Mouse (Mus musculus) embryonic facial prominence, embryonic 14.5 days (tissue): ENCODE data around the gene Bckdk. TPM values are rescaled to one million over a fixed set of nuclear protein-coding genes. Genes with fewer than 3 reads are reported as not detected.
"Not testable (repeated sequence)": the region's sequence is repeated elsewhere in the genome, so short reads cannot be mapped to it uniquely, and the experiment has no call there.

Experiments
- ATAC-seq: fragments of 200-750 bp; cut with Nextera tagmentation; 2 replicates; pipeline ENCODE4 v1.8.0; 2017; ENCODE audit warnings: low read depth, moderate number of reproducible peaks, moderate TSS enrichment
- DNase-seq: peaks from one replicate; pipeline ENCODE4 v3.0.0-alpha.2; 2015; ENCODE audit warnings: low spot score
- H3K27ac ChIP-seq: fragments of 300-500 bp; sonication (generic); replicated peaks from 2 replicates; pipeline ENCODE4 v1.5.1; 2014; ENCODE audit warnings: low read depth, mild to moderate bottlenecking, low read length, moderate library complexity
- H3K27me3 ChIP-seq: fragments of 300-500 bp; sonication (generic); replicated peaks from 2 replicates; pipeline ENCODE4 v1.6.1; 2014; ENCODE audit warnings: low read length; ENCODE audit not compliant: control insufficient read depth, insufficient read depth
- H3K36me3 ChIP-seq: fragments of 300-500 bp; sonication (generic); 2 replicates; pipeline ENCODE4 v1.6.1; 2014; ENCODE audit warnings: low read length, mixed read lengths; ENCODE audit not compliant: control insufficient read depth, insufficient read depth
- H3K4me1 ChIP-seq: fragments of 300-500 bp; sonication (generic); 2 replicates; pipeline ENCODE4 v1.6.1; 2014; ENCODE audit warnings: antibody characterized with exemption, low read length; ENCODE audit not compliant: control insufficient read depth, insufficient read depth
- H3K4me2 ChIP-seq: fragments of 300-500 bp; sonication (generic); 2 replicates; pipeline ENCODE4 v1.6.1; 2014; ENCODE audit warnings: low read depth, mild to moderate bottlenecking, low read length, moderate library complexity, mixed read lengths
- H3K4me3 ChIP-seq: fragments of 300-500 bp; sonication (generic); 2 replicates; pipeline ENCODE4 v1.5.1; 2014; ENCODE audit warnings: low read depth, mild to moderate bottlenecking, low read length
- H3K9ac ChIP-seq: fragments of 300-500 bp; sonication (generic); 2 replicates; pipeline ENCODE4 v1.6.1; 2014; ENCODE audit warnings: low read depth, mild to moderate bottlenecking, low read length, moderate library complexity, mixed read lengths
- H3K9me3 ChIP-seq: fragments of 300-500 bp; sonication (generic); 2 replicates; pipeline ENCODE4 v1.6.1; 2016; ENCODE audit warnings: low read length; ENCODE audit not compliant: control insufficient read depth
- WGBS: fragments of 180-500 bp; shearing (Covaris S2); extraction: QIAGEN DNeasy Blood & Tissue Kit; methylation state at CpG from one replicate; pipeline ENCODE4 v1.1.7; 2014; 5-methylcytosine and 5-hydroxymethylcytosine counted together
- polyA plus RNA-seq: library from polyadenylated mRNA; unstranded; fragments of >200 nt; fragmentation: Nextera tagmentation; extraction: Ambion mirVana; gene quantifications from 2 replicates; pipeline ENCODE4 v1.2.1, GENCODE M21; 2014

Gene Bckdk
- polyA plus RNA-seq, 1 experiment from 2014 or later, result 121 TPM

DNA sequence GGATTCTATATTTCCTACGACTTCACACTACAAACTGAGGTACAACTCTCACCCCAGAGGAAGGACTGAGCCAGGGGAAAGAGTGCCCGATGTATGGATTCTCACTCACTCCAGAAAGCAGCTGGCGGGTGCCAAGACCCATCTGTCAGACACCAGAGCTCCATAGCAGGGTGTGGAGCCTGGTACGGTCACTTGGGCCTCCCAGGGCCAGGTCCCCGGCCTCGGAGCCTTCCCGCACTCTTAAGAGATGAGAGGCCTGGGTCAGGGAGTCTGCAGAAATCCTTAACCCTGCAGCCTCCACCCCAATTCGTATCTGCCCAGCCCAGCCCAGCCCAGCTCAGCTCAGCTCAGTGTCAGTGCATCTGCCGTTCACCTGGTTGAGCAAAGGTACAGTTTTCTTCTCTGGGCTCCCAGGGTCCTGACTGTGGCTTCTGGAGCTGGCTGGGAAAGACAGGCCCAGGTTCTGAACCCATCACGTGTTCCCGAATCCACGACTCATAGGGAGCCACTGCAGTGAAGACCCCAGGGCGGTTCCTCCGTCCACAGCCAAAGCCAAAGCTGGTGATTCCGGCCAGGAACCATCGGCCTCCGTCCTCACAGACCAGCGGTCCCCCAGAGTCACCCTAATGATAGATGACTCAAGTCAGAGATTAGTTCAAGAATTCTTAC is 32.5 kb downstream of the Bckdk start:
- DNase-seq, result no peak
- Histone ChIP-seq H3K36me3 (no peaks in the 10 kb centered on the region), H3K4me2 (peak overlapping the region; percentile 81), H3K27ac (no peak overlapping the region), H3K4me1 (peaks cover 12% of the 10 kb centered on the region), H3K4me3 (peak overlapping the region; percentile 77), H3K27me3 (no peaks in the 10 kb centered on the region), H3K9me3 (no peaks in the 10 kb centered on the region), H3K9ac (peak overlapping the region; percentile 68)
- 57% methylated on average over 18 of the region's 18 CpGs for WGBS
- no peak for ATAC-seq

DNA sequence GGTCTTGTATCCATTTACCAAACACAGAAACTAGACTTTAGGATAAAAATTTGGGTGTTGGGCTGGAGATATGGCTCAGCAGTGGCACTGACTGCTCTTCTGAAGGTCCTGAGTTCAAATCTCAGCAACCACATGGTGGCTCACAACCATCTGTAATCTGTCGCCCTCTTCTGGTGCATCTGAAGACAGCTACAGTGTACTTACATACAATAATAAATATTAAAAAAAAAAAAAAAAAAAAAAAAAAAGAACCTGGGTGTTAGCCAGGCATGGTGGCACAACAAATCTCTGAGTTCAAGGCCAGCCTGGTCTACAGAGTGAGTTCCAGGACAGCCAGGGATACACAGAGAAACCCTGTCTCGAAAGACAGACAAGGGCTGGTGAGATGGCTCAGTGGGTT is 38.2 kb downstream of the Bckdk start:
- ATAC-seq, DNase-seq, H3K27ac ChIP-seq, H3K36me3 ChIP-seq, H3K4me2 ChIP-seq, H3K9ac ChIP-seq, H3K9me3 ChIP-seq, H3K4me3 ChIP-seq, H3K4me1 ChIP-seq: not testable (repeated sequence)
- H3K27me3 ChIP-seq, result peaks cover 29% of the 10 kb centered on the region
- WGBS, result 53% methylated on average over 2 of the region's 2 CpGs

DNA sequence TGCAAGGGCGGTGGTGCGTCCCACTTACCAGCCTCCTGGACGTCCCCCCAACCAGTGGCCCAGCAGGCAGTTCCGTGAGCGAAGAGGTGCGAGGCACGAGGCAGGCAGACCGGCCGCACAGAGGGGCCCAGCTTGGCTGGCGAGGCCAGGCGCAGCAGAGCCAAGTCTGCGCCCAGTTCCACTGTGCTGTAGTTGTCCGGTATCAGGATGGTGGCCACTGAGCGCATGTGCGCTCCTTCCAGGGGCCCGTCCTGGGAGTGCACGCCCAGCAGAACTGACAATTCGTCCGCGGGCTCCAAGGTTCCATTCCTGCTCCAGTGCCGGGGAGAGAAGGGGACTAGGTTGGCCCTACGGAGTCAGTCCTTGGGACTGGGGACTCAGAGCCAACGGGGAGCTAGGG is 40.7 kb downstream of the Bckdk start:
- DNase-seq, result no peak
- Histone ChIP-seq H3K27me3 (peaks cover 29% of the 10 kb centered on the region), H3K4me2 (peak overlapping the region; percentile 29), H3K9ac (peak overlapping the region; percentile 31; the same call in 1 of the 2 replicates), H3K4me3 (0 out of 2 replicates have a peak overlapping the region, but pooled peaks have one; percentile 10), H3K27ac (no peak overlapping the region), H3K4me1 (no peaks in the 10 kb centered on the region), H3K36me3 (no peaks in the 10 kb centered on the region), H3K9me3 (no peaks in the 10 kb centered on the region)
- WGBS, result 14% methylated on average over 23 of the region's 23 CpGs
- ATAC-seq, result peak; percentile 62; the same call in 1 of the 2 replicates

DNA sequence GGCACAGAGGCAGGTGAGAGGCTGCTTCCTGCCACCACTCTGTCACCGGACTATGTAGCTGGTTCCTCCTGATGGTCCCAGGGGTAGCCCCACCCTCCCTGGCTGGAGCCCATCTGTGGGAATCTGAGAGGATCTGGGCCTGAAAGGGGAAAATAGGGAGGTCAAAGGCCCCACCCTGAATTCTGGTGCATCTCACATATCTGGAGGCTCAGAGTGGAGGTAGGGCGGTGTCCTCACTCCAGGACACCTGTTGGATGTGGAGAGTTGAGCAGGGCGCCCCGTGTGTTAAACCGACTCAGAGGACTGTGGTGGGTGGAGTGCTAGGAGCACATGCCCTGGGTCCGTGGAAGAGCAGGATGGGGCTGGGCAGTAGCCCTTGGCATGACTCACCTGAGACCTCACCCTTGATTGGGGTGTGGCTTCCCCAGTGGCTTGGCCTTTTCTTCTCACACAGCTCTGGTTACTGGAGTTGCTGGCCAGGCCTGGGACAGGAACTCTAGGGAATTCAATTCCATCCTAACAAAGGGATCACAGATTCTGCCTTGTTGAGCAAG is 42.7 kb downstream of the Bckdk start, which contains the start of gene Prss36:
Gene Prss36 (minus strand): TSS at position 256 of the 554 bp plus-strand sequence.
- Histone ChIP-seq H3K27ac (no peak within 1 kb of the TSS), H3K36me3 (no peaks in the 10 kb centered on the region), H3K27me3 (peaks cover 29% of the 10 kb centered on the region), H3K4me3 (no peak within 1 kb of the TSS), H3K9ac (no peak within 1 kb of the TSS), H3K4me2 (no peak within 1 kb of the TSS), H3K9me3 (no peaks in the 10 kb centered on the region), H3K4me1 (no peaks in the 10 kb centered on the region)
- no peak; the same call in 1 of the 2 replicates for ATAC-seq
- WGBS, result 77% methylated on average over 5 of the region's 6 CpGs
- DNase-seq, result no peak

DNA sequence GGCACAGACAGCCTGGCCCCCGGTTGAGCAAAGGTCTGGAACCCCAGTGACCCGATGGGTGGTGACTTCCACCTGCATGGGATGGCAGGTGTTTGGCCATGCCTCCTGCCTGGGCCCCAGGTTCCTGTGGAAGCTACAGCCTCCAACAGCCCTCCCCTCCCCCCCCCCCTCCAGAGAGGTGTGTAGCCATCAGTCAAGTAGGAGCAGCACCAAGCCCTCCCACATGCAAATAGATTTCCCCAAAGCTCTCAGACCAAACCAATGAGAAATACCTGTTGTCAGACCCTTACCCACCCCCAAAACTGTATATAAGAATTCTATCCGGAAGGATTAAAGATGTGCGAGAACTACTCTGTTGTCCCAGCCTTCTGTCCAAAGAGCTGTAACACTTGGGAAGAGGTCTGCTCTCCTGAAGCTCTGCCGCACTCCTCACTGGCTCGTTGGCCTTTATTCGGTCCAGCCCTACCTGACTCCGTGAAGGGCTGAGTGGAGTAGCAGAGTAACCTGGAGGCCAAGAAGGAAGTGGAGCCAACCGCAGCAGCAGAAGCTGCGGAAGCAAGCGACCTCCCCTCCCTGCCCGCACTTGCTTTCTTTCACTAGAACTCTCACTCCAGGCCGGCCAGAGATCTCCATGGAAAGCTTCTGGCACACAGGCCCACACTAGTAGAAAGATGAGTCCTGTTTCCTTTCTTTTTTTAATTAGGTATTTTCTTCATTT is 49.1 kb downstream of the Bckdk start:
- Histone ChIP-seq H3K27me3 (no peaks in the 10 kb centered on the region), H3K9me3 (no peaks in the 10 kb centered on the region), H3K9ac (no peak overlapping the region), H3K27ac (no peak overlapping the region), H3K4me1 (no peaks in the 10 kb centered on the region), H3K36me3 (no peaks in the 10 kb centered on the region), H3K4me3 (no peak overlapping the region), H3K4me2 (no peak overlapping the region)
- 40% methylated on average over 13 of the region's 13 CpGs for WGBS
- DNase-seq (no peak), ATAC-seq (no peak)

DNA sequence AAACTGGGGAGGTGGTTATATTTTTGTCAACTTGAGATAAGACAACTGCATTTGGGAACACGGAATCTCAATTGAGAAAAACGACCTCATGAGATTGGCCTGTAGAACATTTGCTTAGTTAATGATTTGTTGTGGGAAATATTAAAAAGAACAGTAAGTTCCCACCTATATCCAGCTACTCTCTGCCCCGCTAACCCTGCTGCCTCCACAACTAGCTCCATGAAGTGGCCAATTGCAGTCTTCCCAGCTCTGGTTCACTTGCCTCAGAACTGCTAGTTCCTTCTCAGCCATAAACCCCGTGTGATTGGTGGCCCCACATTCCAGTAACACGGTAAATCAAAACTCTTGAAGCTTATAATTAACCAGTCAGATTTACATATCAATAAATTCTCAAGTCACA is 55.5 kb downstream of the Bckdk start:
- Histone ChIP-seq H3K27ac (no peak overlapping the region), H3K36me3 (no peaks in the 10 kb centered on the region), H3K4me2 (no peak overlapping the region), H3K4me3 (no peak overlapping the region), H3K4me1 (no peaks in the 10 kb centered on the region), H3K9ac (no peak overlapping the region), H3K27me3 (no peaks in the 10 kb centered on the region), H3K9me3 (no peaks in the 10 kb centered on the region)
- DNase-seq (no peak), ATAC-seq (no peak)
- 60% methylated on average over 5 of the region's 5 CpGs for WGBS

Other genes starting within 250 kb of the Bckdk start
- gene Bcl7c, start 195.1 kb upstream of the Bckdk start, polyA plus RNA-seq, result 84.2 and 86.6 TPM in 2 replicates
- 20.9 and 23.8 TPM in 2 replicates for gene Ctf1, start 191.3 kb upstream of the Bckdk start, polyA plus RNA-seq
- 0.14 and 0.35 TPM in 2 replicates for gene Ctf2, start 171.9 kb upstream of the Bckdk start, polyA plus RNA-seq
- gene Fbxl19, start 159.5 kb upstream of the Bckdk start, polyA plus RNA-seq, result 3.0 and 3.8 TPM in 2 replicates
- gene Orai3, start 134.3 kb upstream of the Bckdk start, polyA plus RNA-seq, result 10.4 and 11.9 TPM in 2 replicates
- gene Setd1a, start 127.4 kb upstream of the Bckdk start, polyA plus RNA-seq, result 23.0 and 24.1 TPM in 2 replicates
- gene Gm49388, start 118.5 kb upstream of the Bckdk start, polyA plus RNA-seq, result 0.43 TPM in 1 of 2 replicates, not detected in the other
- gene Hsd3b7, start 103.5 kb upstream of the Bckdk start, polyA plus RNA-seq, result 22.2 and 23.5 TPM in 2 replicates
- gene Stx4a, start 79.8 kb upstream of the Bckdk start, polyA plus RNA-seq, result 28.0 and 38.1 TPM in 2 replicates
- gene Stx1b, start 79.5 kb upstream of the Bckdk start, polyA plus RNA-seq, result 3.4 and 5.2 TPM in 2 replicates
- gene Zfp646, start 27.9 kb upstream of the Bckdk start, polyA plus RNA-seq, result 13.3 and 14.0 TPM in 2 replicates
- 11.2 and 14.7 TPM in 2 replicates for gene Zfp668, start 27.3 kb upstream of the Bckdk start, polyA plus RNA-seq
- 1.8 and 2.4 TPM in 2 replicates for gene Prss53, start 13.1 kb upstream of the Bckdk start, polyA plus RNA-seq
- not detected in 2 replicates for gene Gm21974, start 8.6 kb upstream of the Bckdk start, polyA plus RNA-seq
- 286 and 318 TPM in 2 replicates for gene Vkorc1, start 8.5 kb upstream of the Bckdk start, polyA plus RNA-seq
- 31.7 and 35.5 TPM in 2 replicates for gene Kat8, start 8.4 kb downstream of the Bckdk start, polyA plus RNA-seq
- gene Prss8, start 26.0 kb downstream of the Bckdk start, polyA plus RNA-seq, result 11.1 and 11.3 TPM in 2 replicates
- 10.6 and 11.1 TPM in 2 replicates for gene Prss36, start 42.6 kb downstream of the Bckdk start, polyA plus RNA-seq
- 46.3 and 58.2 TPM in 2 replicates for gene Fus, start 63.4 kb downstream of the Bckdk start, polyA plus RNA-seq
- 78.6 and 81.1 TPM in 2 replicates for gene Pycard, start 89.8 kb downstream of the Bckdk start, polyA plus RNA-seq
- gene Trim72, start 99.9 kb downstream of the Bckdk start, polyA plus RNA-seq, result 4.2 and 5.3 TPM in 2 replicates
- gene Itgam, start 158.6 kb downstream of the Bckdk start, polyA plus RNA-seq, result 1.0 and 1.4 TPM in 2 replicates
- gene Gm49368, start 158.6 kb downstream of the Bckdk start, polyA plus RNA-seq, result not detected in 2 replicates
- 0.10 TPM in 2 replicates for gene Itgax, start 225.5 kb downstream of the Bckdk start, polyA plus RNA-seq